Mouse (Mus musculus): Measurements from ENCODE around the gene Fam110a. TPM values are rescaled to one million over a fixed set of nuclear protein-coding genes. Genes with fewer than 3 reads are reported as not detected.

Gene Fam110a
- polyA plus RNA-seq, 1 experiment, result 1.7 TPM

- H3K27ac ChIP-seq (replicated peaks; ENCODE audit: low read depth, low read length), result no peak overlapping the region
- H3K4me1 ChIP-seq (ENCODE audit: control insufficient read depth, insufficient read depth, insufficient read length, low read length), result peaks cover 14% of the 10 kb centered on the region
- peak overlapping the region; percentile 2 for H3K4me3 ChIP-seq (ENCODE audit: insufficient read depth, low read depth, low read length)
Observed at GRCm38 (mm10) chr2:151968986-151969385, 11.0 kb downstream of the Fam110a start.

DNA sequence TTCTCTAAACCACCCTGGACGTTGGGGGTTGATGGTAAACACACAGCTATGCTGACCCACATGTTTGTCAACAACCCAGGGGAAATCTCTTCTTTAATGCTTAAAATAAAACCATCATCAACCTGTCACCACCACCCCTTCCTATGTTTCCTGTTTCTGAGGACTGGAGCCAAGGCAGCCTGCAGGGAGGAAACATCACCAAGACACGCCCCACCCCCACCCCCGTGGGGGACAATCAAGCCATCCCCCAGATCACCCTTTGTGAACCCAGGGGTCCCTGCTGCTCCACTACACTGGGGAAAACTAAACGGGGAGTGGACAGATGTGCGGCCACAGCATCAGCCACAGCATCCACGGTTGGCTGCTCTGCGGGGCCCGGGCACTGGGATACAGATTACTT, 11.6 kb downstream of the Fam110a start:
- peak overlapping the region; percentile 2 for H3K4me3 ChIP-seq (ENCODE audit: insufficient read depth, low read depth, low read length)
- H3K4me1 ChIP-seq (ENCODE audit: control insufficient read depth, insufficient read depth, insufficient read length, low read length), result peaks cover 14% of the 10 kb centered on the region
- no peak overlapping the region for H3K27ac ChIP-seq (replicated peaks; ENCODE audit: low read depth, low read length)

DNA sequence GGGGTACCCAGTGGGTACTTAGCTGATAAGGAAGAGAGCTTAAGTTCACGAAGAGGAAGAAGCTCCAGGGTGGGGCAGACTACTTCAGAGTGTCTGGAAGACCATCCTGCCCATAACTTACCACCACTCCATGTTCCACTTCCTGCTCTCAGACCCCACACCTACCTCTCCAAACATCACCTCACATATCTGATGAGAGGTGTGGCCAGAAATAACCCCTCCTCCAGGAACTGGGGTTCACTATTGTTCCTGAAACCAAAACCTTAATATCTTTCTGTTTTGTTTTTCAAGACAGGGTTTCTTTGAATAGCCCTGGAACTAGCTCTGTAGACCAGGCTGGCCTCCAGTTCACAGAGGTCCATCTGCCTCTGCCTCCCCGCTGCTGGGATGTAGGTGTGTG, 12.2 kb downstream of the Fam110a start:
- H3K4me3 ChIP-seq (ENCODE audit: insufficient read depth, low read depth, low read length), result no peak overlapping the region
- H3K4me1 ChIP-seq (ENCODE audit: control insufficient read depth, insufficient read depth, insufficient read length, low read length), result peaks cover 14% of the 10 kb centered on the region
- H3K27ac ChIP-seq (replicated peaks; ENCODE audit: low read depth, low read length), result no peak overlapping the region

DNA sequence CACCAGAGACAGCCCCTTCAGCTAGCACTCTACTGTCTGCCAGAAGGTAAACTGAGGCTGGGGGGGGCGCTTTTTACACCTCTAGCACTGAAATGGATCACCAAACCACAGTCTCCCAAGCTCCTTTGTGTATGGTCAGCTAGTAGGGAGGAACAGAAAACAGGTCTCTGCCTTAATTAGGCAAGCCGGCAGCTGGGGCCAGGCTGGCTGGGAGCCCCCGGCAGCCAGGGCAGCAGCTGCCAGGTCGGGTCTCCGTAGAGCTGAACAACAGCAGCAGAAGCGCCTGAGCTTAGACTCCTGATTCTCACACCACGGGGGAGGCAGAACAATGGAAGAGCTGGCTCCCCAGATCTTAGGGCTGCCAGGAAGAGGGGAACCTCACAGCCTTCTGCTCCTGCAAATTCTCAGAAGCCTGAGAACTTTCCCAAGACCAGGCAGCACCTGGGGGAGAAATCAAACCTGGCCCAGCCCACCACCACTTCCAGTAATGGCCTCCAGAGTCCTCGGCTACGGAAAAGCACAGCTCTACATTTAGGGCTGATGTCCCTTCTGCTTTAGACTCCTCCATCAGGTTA, 12.8 kb downstream of the Fam110a start:
- Histone ChIP-seq H3K27ac (replicated peaks; ENCODE audit: low read depth, low read length) (no peak overlapping the region), H3K4me1 (ENCODE audit: control insufficient read depth, insufficient read depth, insufficient read length, low read length) (peaks cover 14% of the 10 kb centered on the region), H3K4me3 (ENCODE audit: insufficient read depth, low read depth, low read length) (no peak overlapping the region)

GRCm38 (mm10) chr2:151964052-151964451, 16.0 kb downstream of the Fam110a start:
- Histone ChIP-seq H3K4me1 (ENCODE audit: control insufficient read depth, insufficient read depth, insufficient read length, low read length) (peaks cover 7% of the 10 kb centered on the region), H3K27ac (replicated peaks; ENCODE audit: low read depth, low read length) (no peak overlapping the region), H3K4me3 (ENCODE audit: insufficient read depth, low read depth, low read length) (no peak overlapping the region)

DNA sequence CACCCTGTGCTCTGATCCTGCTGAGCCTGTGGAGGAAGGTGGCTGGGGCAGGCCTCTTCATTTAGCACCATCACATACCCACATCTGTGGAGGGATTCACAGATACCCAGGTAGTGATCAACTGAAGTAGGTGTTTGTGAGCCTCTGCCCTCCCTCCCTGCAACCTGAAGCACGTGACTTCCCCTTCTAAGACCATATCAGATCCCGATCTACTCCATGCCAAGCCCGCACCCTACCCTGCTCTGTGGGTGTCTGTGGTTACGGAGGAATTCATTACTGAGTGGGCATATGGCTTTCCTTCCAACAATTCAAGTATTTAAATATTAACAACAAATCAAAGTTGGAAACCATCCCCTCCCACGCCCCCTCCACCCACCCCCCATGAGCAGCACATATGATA, 16.7 kb downstream of the Fam110a start:
- H3K4me1 ChIP-seq (ENCODE audit: control insufficient read depth, insufficient read depth, insufficient read length, low read length), result peaks cover 4% of the 10 kb centered on the region
- H3K4me3 ChIP-seq (ENCODE audit: insufficient read depth, low read depth, low read length), result no peak overlapping the region
- H3K27ac ChIP-seq (replicated peaks; ENCODE audit: low read depth, low read length), result no peak overlapping the region

- Histone ChIP-seq H3K27ac (replicated peaks; ENCODE audit: low read depth, low read length) (no peak overlapping the region), H3K4me3 (ENCODE audit: insufficient read depth, low read depth, low read length) (no peak overlapping the region), H3K4me1 (ENCODE audit: control insufficient read depth, insufficient read depth, insufficient read length, low read length) (no peaks in the 10 kb centered on the region)
Observed at GRCm38 (mm10) chr2:151962474-151962873, 17.5 kb downstream of the Fam110a start.

DNA sequence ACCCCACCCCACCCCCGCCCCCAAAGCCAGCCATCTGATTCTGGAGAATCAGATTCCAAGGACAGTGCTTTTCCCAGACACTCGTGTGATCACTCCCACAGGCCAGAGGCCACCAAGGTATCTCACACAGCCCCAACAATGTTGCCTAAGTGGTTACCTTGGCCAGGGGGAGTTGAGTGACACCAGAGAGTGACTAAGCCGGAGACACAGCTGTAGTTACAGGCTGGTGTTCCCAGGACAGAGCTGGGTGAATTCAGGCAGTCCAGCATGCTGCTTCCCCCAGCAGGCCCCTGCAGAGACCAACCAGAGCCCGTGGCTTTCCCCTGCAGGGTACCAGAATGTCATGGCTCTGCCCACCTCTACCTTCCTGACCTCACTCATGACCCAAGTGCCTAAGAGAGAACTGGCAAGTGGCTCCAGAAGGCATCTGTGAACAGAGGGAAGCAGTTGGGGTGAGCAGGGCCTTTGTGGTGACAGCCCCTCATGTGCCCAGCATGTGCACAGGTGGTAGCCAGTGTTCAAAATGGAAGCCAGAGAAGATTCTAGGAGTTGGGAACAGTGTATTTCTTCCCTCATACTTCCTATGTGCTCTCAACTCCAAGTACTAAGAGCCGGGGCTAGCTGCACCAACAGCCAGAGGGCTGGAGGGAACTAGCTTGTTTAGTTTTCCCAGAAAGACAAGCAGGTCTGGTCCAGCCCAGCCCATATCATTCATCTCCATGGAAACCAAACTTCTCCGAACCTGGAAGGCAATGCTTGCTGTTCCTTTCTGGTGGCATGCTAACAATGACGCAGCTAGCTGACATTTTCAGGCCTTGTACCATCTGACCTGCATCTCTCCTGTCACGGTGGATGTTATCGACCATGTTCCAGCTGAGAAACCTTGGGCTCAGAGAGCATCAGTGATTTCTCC, 18.5 kb downstream of the Fam110a start:
- Histone ChIP-seq H3K27ac (replicated peaks; ENCODE audit: low read depth, low read length) (peak overlapping the region; percentile 11; the same call in 1 of the 2 replicates), H3K4me1 (ENCODE audit: control insufficient read depth, insufficient read depth, insufficient read length, low read length) (no peaks in the 10 kb centered on the region), H3K4me3 (ENCODE audit: insufficient read depth, low read depth, low read length) (no peak overlapping the region)

DNA sequence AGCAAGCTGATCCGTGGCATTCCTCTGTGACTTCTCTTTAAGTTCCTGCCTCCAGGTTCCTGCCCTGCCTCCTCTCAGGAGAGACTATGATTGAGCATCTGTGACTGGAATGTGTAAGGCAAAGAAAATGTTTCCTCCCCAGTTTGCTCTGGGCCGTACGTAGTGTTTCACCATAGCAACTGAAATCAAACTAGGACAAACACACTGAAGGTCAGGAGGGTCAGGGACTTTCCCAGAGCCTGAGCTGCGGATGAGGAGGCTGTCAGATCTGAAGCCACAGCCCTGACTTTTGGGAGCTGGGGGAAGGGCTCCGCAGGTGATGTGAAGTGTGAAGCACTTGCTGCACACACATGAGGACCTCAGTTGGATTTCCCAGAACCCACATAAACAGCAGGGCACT, 20.7 kb downstream of the Fam110a start:
- peak overlapping the region; percentile 15; the same call in 1 of the 2 replicates for H3K27ac ChIP-seq (replicated peaks; ENCODE audit: low read depth, low read length)
- no peaks in the 10 kb centered on the region for H3K4me1 ChIP-seq (ENCODE audit: control insufficient read depth, insufficient read depth, insufficient read length, low read length)
- H3K4me3 ChIP-seq (ENCODE audit: insufficient read depth, low read depth, low read length), result no peak overlapping the region

DNA sequence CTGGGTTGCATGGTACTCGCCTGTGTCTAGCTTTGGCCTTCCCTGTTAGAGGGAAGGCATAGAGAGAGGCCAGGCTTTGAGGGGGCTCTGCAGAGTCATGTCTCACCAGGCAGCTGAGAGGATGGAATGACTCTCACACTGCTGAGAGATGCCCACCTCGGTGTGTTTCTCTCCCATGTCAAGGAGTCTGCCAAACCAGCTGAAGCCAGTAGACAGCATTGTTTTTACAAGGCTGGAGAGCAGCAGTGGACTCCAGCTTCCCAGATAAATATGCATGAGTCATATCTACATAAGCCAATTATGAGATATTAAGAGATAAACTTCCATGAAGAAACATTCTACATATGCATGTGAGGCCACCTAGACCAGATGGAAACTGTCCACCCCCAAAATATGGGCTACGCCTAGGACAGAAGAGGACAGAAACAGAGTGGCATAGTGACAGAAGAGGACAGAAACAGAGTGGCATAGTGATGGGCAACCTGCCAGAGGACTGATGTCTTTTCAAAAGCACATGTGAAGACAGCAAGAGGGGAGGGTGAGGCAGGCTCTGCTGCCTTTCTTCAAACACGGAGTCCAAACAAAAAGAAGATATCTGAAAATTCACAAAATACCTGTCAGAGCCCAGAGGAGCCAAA, 23.4 kb downstream of the Fam110a start:
- Histone ChIP-seq H3K4me3 (ENCODE audit: insufficient read depth, low read depth, low read length) (no peak overlapping the region), H3K27ac (replicated peaks; ENCODE audit: low read depth, low read length) (no peak overlapping the region), H3K4me1 (ENCODE audit: control insufficient read depth, insufficient read depth, insufficient read length, low read length) (no peaks in the 10 kb centered on the region)

DNA sequence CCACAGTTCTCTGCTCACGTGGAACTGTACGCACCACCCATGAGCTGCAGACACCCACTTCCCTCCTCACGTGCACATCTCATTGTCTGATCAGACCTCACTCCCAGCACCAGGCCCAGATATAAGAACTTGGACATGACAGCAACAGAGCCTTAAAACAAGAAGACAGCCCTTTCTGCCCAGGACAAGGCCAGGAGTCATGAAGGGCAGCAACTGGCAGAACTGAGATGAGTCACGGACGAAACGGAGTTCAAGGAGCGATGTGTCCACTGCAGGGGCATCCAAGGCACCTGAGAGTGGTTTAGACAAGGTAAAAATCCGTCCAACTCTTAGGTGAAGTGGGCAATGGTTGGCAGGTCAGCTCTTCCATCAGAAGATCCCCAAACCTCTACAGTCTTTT, 26.4 kb downstream of the Fam110a start:
- Histone ChIP-seq H3K4me3 (ENCODE audit: insufficient read depth, low read depth, low read length) (no peak overlapping the region), H3K4me1 (ENCODE audit: control insufficient read depth, insufficient read depth, insufficient read length, low read length) (no peaks in the 10 kb centered on the region), H3K27ac (replicated peaks; ENCODE audit: low read depth, low read length) (no peak overlapping the region)

- Histone ChIP-seq H3K4me1 (ENCODE audit: control insufficient read depth, insufficient read depth, insufficient read length, low read length) (no peaks in the 10 kb centered on the region), H3K4me3 (ENCODE audit: insufficient read depth, low read depth, low read length) (no peak overlapping the region), H3K27ac (replicated peaks; ENCODE audit: low read depth, low read length) (no peak overlapping the region)
Observed at GRCm38 (mm10) chr2:151949082-151949774, 30.8 kb downstream of the Fam110a start.

GRCm38 (mm10) chr2:151948311-151948710, 31.7 kb downstream of the Fam110a start:
- Histone ChIP-seq H3K4me1 (ENCODE audit: control insufficient read depth, insufficient read depth, insufficient read length, low read length) (no peaks in the 10 kb centered on the region), H3K4me3 (ENCODE audit: insufficient read depth, low read depth, low read length) (no peak overlapping the region), H3K27ac (replicated peaks; ENCODE audit: low read depth, low read length) (no peak overlapping the region)

DNA sequence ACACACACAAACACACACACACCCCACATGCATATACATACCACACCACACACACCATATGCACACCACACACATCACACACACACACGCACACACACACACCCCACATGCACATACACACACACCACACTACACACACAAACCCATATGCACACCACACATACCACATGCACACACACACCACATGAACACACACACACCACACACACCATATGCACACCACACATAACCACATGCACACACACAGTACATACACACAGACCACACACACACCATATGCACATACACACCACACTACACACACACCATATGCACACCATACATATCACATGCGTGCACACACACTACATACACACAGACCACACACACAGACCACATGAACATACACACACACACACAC, 32.4 kb downstream of the Fam110a start:
- H3K4me1 ChIP-seq (ENCODE audit: control insufficient read depth, insufficient read depth, insufficient read length, low read length), result no peaks in the 10 kb centered on the region
- H3K27ac ChIP-seq (replicated peaks; ENCODE audit: low read depth, low read length), result no peak overlapping the region
- no peak overlapping the region for H3K4me3 ChIP-seq (ENCODE audit: insufficient read depth, low read depth, low read length)

- H3K4me1 ChIP-seq (ENCODE audit: control insufficient read depth, insufficient read depth, insufficient read length, low read length), result no peaks in the 10 kb centered on the region
- no peak overlapping the region for H3K27ac ChIP-seq (replicated peaks; ENCODE audit: low read depth, low read length)
- H3K4me3 ChIP-seq (ENCODE audit: insufficient read depth, low read depth, low read length), result no peak overlapping the region
Observed at GRCm38 (mm10) chr2:151944106-151944505, 35.9 kb downstream of the Fam110a start.

Measured in brown adipose tissue, adult 24 weeks (tissue).